ENCODE assay signal across 8 mouse cellular contexts in genomic region chr5:139736504-139736940, GRCm38 (mm10). TPM values are rescaled to one million over a fixed set of nuclear protein-coding genes. Genes with fewer than 3 reads are reported as not detected.
A peak's percentile ranks its signal among the peaks of the same experiment; 100 is the strongest.
DNase-seq lines count a peak whose midpoint lies in the region; ATAC-seq lines count a peak whose summit lies in the region.

No protein-coding gene starts in this region.

- DNase-seq in kidney, postnatal 4 days, result no peak
- DNase-seq in midbrain, embryonic 14.5 days, result no peak
- DNase-seq in layer of hippocampus, adult 18-20 months (ENCODE audit: low spot score in 2 of 2), result no peak
- no peak for DNase-seq in cerebellum, adult 18-20 months
- no peak for DNase-seq in spleen, postnatal 4 days (ENCODE audit: low spot score in 2 of 2)

- peak overlapping the region; percentile 99 for H3K4me2 ChIP-seq in kidney, embryonic 15.5 days
- peak overlapping the region; percentile 99 for H3K4me2 ChIP-seq in embryonic facial prominence, embryonic 13.5 days
- H3K4me2 ChIP-seq in hindbrain, embryonic 16.5 days (ENCODE audit: low read length), result peak overlapping the region; percentile 81
- peak overlapping the region; percentile 88 for H3K4me2 ChIP-seq in midbrain, embryonic 14.5 days (ENCODE audit: low read length)

- H3K36me3 ChIP-seq in kidney, embryonic 15.5 days, result no peaks in the 10 kb centered on the region
- no peaks in the 10 kb centered on the region for H3K36me3 ChIP-seq in embryonic facial prominence, embryonic 13.5 days
- no peaks in the 10 kb centered on the region for H3K36me3 ChIP-seq in hindbrain, embryonic 16.5 days (ENCODE audit: control insufficient read depth, insufficient read depth, low read length)
- H3K36me3 ChIP-seq in midbrain, embryonic 14.5 days (ENCODE audit: control insufficient read depth, insufficient read depth, low read length), result no peaks in the 10 kb centered on the region

- H3K4me3 ChIP-seq in kidney, embryonic 15.5 days (replicated peaks), result peak overlapping the region; percentile 57
- peak overlapping the region; percentile 62 for H3K4me3 ChIP-seq in embryonic facial prominence, embryonic 13.5 days
- H3K4me3 ChIP-seq in hindbrain, embryonic 16.5 days (ENCODE audit: low read length), result peak overlapping the region; percentile 61
- H3K4me3 ChIP-seq in midbrain, embryonic 14.5 days (replicated peaks; ENCODE audit: low read depth, low read length), result peak overlapping the region; percentile 46

- H3K27ac ChIP-seq in kidney, embryonic 15.5 days, result peak overlapping the region; percentile 75
- peak overlapping the region; percentile 82 for H3K27ac ChIP-seq in embryonic facial prominence, embryonic 13.5 days
- peak overlapping the region; percentile 33; the same call in 1 of the 2 replicates for H3K27ac ChIP-seq in hindbrain, embryonic 16.5 days (ENCODE audit: low read depth, low read length)
- peak overlapping the region; percentile 55; the same call in 1 of the 2 replicates for H3K27ac ChIP-seq in midbrain, embryonic 14.5 days (replicated peaks; ENCODE audit: low read depth, low read length)

- ATAC-seq in kidney, embryonic 15.5 days (replicated peaks; ENCODE audit: low FRiP score), result peak; percentile 44
- ATAC-seq in embryonic facial prominence, embryonic 13.5 days (ENCODE audit: insufficient number of reproducible peaks, insufficient read depth, low FRiP score, low TSS enrichment, low read depth), result peak; percentile 62
- ATAC-seq in hindbrain, embryonic 16.5 days, result peak; percentile 66
- ATAC-seq in midbrain, embryonic 14.5 days (ENCODE audit: low FRiP score, low TSS enrichment), result peak; percentile 60

- peaks cover 47% of the 10 kb centered on the region for H3K4me1 ChIP-seq in kidney, embryonic 15.5 days
- H3K4me1 ChIP-seq in embryonic facial prominence, embryonic 13.5 days, result peaks cover 61% of the 10 kb centered on the region
- H3K4me1 ChIP-seq in hindbrain, embryonic 16.5 days (ENCODE audit: control insufficient read depth, insufficient read depth, low read depth, low read length), result peaks cover 23% of the 10 kb centered on the region
- peaks cover 29% of the 10 kb centered on the region for H3K4me1 ChIP-seq in midbrain, embryonic 14.5 days (ENCODE audit: control insufficient read depth, insufficient read depth, low read length)

- peaks cover 4% of the 10 kb centered on the region; the same call in 1 of the 2 replicates for H3K27me3 ChIP-seq in kidney, embryonic 15.5 days
- no peaks in the 10 kb centered on the region for H3K27me3 ChIP-seq in embryonic facial prominence, embryonic 13.5 days
- no peaks in the 10 kb centered on the region for H3K27me3 ChIP-seq in hindbrain, embryonic 16.5 days (replicated peaks; ENCODE audit: control insufficient read depth, insufficient read depth, low read length)
- H3K27me3 ChIP-seq in midbrain, embryonic 14.5 days (ENCODE audit: control insufficient read depth, insufficient read depth, low read length), result no peaks in the 10 kb centered on the region

- no peaks in the 10 kb centered on the region for H3K9me3 ChIP-seq in kidney, embryonic 15.5 days (replicated peaks)
- H3K9me3 ChIP-seq in embryonic facial prominence, embryonic 13.5 days, result no peaks in the 10 kb centered on the region
- no peaks in the 10 kb centered on the region for H3K9me3 ChIP-seq in hindbrain, embryonic 16.5 days (ENCODE audit: control insufficient read depth, low read length)
- no peaks in the 10 kb centered on the region for H3K9me3 ChIP-seq in midbrain, embryonic 14.5 days (ENCODE audit: control insufficient read depth, low read length)

- WGBS in kidney, embryonic 15.5 days, result 12% methylated on average over 10 of the region's 10 CpGs
- 7% methylated on average over 10 of the region's 10 CpGs for WGBS in embryonic facial prominence, embryonic 13.5 days
- WGBS in hindbrain, embryonic 16.5 days, result 8% methylated on average over 10 of the region's 10 CpGs
- WGBS in midbrain, embryonic 14.5 days, result 11% methylated on average over 10 of the region's 10 CpGs

- H3K9ac ChIP-seq in kidney, embryonic 15.5 days, result no peak overlapping the region
- H3K9ac ChIP-seq in embryonic facial prominence, embryonic 13.5 days, result peak overlapping the region; percentile 44
- peak overlapping the region; percentile 70; the same call in 1 of the 2 replicates for H3K9ac ChIP-seq in hindbrain, embryonic 16.5 days (ENCODE audit: low read depth, low read length)
- 0 out of 2 replicates have a peak overlapping the region, but pooled peaks have one; percentile 7 for H3K9ac ChIP-seq in midbrain, embryonic 14.5 days (replicated peaks; ENCODE audit: low read length)

RNA-seq across cellular contexts. Expression of gene Micall2, which starts 0.4 kb away (rescaled TPM):
- polyA plus RNA-seq in kidney, embryonic 15.5 days (2015; fragmentation: Nextera tagmentation; extraction: Ambion mirVana), result 4.6 and 5.9 TPM in 2 replicates
- 7.3 and 8.9 TPM in 2 replicates for polyA plus RNA-seq in embryonic facial prominence, embryonic 13.5 days (2015; fragmentation: Nextera tagmentation; extraction: Ambion mirVana)
- 12.3 and 12.9 TPM in 2 replicates for polyA plus RNA-seq in hindbrain, embryonic 16.5 days (2015; fragmentation: Nextera tagmentation; extraction: Ambion mirVana)
- 12.7 and 13.4 TPM in 2 replicates for polyA plus RNA-seq in midbrain, embryonic 14.5 days (2014; fragmentation: Nextera tagmentation; extraction: Ambion mirVana)
- 1 to 10 TPM; 1.1 to 1.5 TPM for total RNA-seq in layer of hippocampus, adult 18-20 months (2021)

RNA-seq across cellular contexts. Expression of gene Ints1, which starts 39.0 kb away (rescaled TPM):
- 26.1 and 27.7 TPM in 2 replicates for polyA plus RNA-seq in kidney, embryonic 15.5 days (2015; fragmentation: Nextera tagmentation; extraction: Ambion mirVana)
- 24.5 and 29.0 TPM in 2 replicates for polyA plus RNA-seq in embryonic facial prominence, embryonic 13.5 days (2015; fragmentation: Nextera tagmentation; extraction: Ambion mirVana)
- polyA plus RNA-seq in hindbrain, embryonic 16.5 days (2015; fragmentation: Nextera tagmentation; extraction: Ambion mirVana), result 27.1 and 32.6 TPM in 2 replicates
- polyA plus RNA-seq in midbrain, embryonic 14.5 days (2014; fragmentation: Nextera tagmentation; extraction: Ambion mirVana), result 39.0 and 44.7 TPM in 2 replicates
- 10 to 100 TPM; 79.0 to 89.5 TPM for total RNA-seq in layer of hippocampus, adult 18-20 months (2021)

RNA-seq across cellular contexts. Expression of gene Mafk, which starts 54.8 kb away (rescaled TPM):
- polyA plus RNA-seq in kidney, embryonic 15.5 days (2015; fragmentation: Nextera tagmentation; extraction: Ambion mirVana), result 10.6 and 11.1 TPM in 2 replicates
- polyA plus RNA-seq in embryonic facial prominence, embryonic 13.5 days (2015; fragmentation: Nextera tagmentation; extraction: Ambion mirVana), result 8.7 and 9.6 TPM in 2 replicates
- 12.1 and 13.0 TPM in 2 replicates for polyA plus RNA-seq in hindbrain, embryonic 16.5 days (2015; fragmentation: Nextera tagmentation; extraction: Ambion mirVana)
- polyA plus RNA-seq in midbrain, embryonic 14.5 days (2014; fragmentation: Nextera tagmentation; extraction: Ambion mirVana), result 9.2 and 10.3 TPM in 2 replicates
- total RNA-seq in layer of hippocampus, adult 18-20 months (2021), result 10 to 100 TPM; 10.3 to 13.0 TPM
